Mouse (Mus musculus): Measurements from ENCODE around the gene Cit. TPM values are rescaled to one million over a fixed set of nuclear protein-coding genes. Genes with fewer than 3 reads are reported as not detected.

Cit gene
- total RNA-seq, 1 experiment: 43.4 TPM

DNA sequence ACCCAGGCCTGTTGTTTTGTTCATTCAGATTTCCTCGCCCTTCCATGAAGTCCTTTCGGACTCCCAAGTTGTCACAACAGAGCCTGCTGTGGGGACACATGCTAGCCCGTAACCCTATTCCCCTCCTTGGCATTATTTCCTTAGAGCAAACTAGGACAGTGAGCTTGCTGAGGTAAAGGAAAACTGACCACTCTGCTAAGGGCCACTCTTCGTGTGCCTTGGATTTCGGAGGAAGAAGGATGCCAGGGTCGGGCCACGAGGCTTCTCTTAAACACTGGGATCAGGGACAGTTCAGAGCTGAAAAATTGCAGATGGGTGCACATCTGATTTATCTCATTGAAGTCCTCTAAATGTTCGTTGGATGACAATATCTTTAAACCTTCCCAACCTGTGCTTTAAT is 200.5 kb downstream of the Cit start:
- DNase-seq (ENCODE audit: low read depth, low spot score): no peak

DNA sequence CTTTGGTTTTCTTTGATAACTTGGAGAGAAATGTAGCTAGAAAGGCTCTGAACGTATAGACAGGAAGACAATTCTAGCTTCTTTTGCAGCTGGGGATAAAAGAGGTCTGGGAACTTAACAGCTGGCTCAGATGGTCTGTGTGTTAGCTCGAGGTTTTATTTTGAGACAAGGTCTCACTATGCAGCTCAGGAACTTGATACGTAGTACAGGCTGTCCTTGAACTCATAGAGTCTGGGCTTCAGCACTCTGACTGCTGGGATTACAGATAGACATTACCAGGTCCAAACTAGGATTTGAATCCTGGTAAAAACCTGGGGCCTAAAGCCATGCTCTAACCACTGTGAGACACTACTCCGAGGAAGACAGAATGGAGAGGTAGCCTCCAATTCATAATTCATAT is 201.2 kb downstream of the Cit start:
- DNase-seq (ENCODE audit: low read depth, low spot score): no peak
- H3K36me3 ChIP-seq (ENCODE audit: control insufficient read depth, insufficient read depth, low read length, poor library complexity, severe bottlenecking): no peaks in the 10 kb centered on the region; the same call in 1 of the 2 replicates
- no peaks in the 10 kb centered on the region for H3K9me3 ChIP-seq (ENCODE audit: control insufficient read depth, insufficient read depth, low read depth, low read length)
- in situ Hi-C loops (cut with MboI; ENCODE audit: low sequenced_read_pairs in 2 of 2, unreplicated experiment in 2 of 2): no loop called here
- no peaks in the 10 kb centered on the region for H3K4me1 ChIP-seq (ENCODE audit: control insufficient read depth in 2 of 2, insufficient read depth in 2 of 2, low read length in 2 of 2, poor library complexity in 1 of 2)
- TF ChIP-seq MAFK (IDR thresholded peaks at IDR 0.05; ENCODE audit: insufficient read depth, low read depth, low read length) (no peak), ZNF384 (IDR thresholded peaks at IDR 0.05; ENCODE audit: low read depth, low read length) (no peak), HCFC1 (IDR thresholded peaks at IDR 0.05; ENCODE audit: borderline replicate concordance, insufficient read depth, low read length) (no peak), CHD2 (IDR thresholded peaks at IDR 0.05; ENCODE audit: low read depth, low read length) (no peak), ZC3H11A (IDR thresholded peaks at IDR 0.05; ENCODE audit: borderline replicate concordance, low read depth, low read length) (no peak)
- no peak overlapping the region for H3K27ac ChIP-seq (ENCODE audit: insufficient read depth, low read depth, low read length, poor library complexity, severe bottlenecking)
- H3K9ac ChIP-seq (ENCODE audit: insufficient read depth, low read depth, low read length, poor library complexity, severe bottlenecking): no peak overlapping the region
- H3K4me3 ChIP-seq (ENCODE audit: insufficient read depth in 1 of 2, low read depth in 1 of 2, low read length in 2 of 2, poor library complexity in 1 of 2, severe bottlenecking in 1 of 2): no peak overlapping the region

More for the DNA sequence above, 200.5 kb downstream of the Cit start:
- TF ChIP-seq MAFK (IDR thresholded peaks at IDR 0.05; ENCODE audit: insufficient read depth, low read depth, low read length): no peak
- TF ChIP-seq HCFC1 (IDR thresholded peaks at IDR 0.05; ENCODE audit: borderline replicate concordance, insufficient read depth, low read length): no peak
- no peak for TF ChIP-seq ZC3H11A (IDR thresholded peaks at IDR 0.05; ENCODE audit: borderline replicate concordance, low read depth, low read length)
- TF ChIP-seq CHD2 (IDR thresholded peaks at IDR 0.05; ENCODE audit: low read depth, low read length): no peak
- H3K27ac ChIP-seq (ENCODE audit: insufficient read depth, low read depth, low read length, poor library complexity, severe bottlenecking): no peak overlapping the region
- H3K4me3 ChIP-seq (ENCODE audit: insufficient read depth in 1 of 2, low read depth in 1 of 2, low read length in 2 of 2, poor library complexity in 1 of 2, severe bottlenecking in 1 of 2): no peak overlapping the region
- 0 out of 4 replicates have a peak, but pooled peaks cover 2 to 3% of the 10 kb centered on the region in 2 experiments for H3K4me1 ChIP-seq (ENCODE audit: control insufficient read depth in 2 of 2, insufficient read depth in 2 of 2, low read length in 2 of 2, poor library complexity in 1 of 2)
- no peak overlapping the region for H3K9ac ChIP-seq (ENCODE audit: insufficient read depth, low read depth, low read length, poor library complexity, severe bottlenecking)
- in situ Hi-C loops (cut with MboI; ENCODE audit: low sequenced_read_pairs in 2 of 2, unreplicated experiment in 2 of 2): no loop called here
- H3K36me3 ChIP-seq (ENCODE audit: control insufficient read depth, insufficient read depth, low read length, poor library complexity, severe bottlenecking): no peaks in the 10 kb centered on the region; the same call in 1 of the 2 replicates
- H3K9me3 ChIP-seq (ENCODE audit: control insufficient read depth, insufficient read depth, low read depth, low read length): no peaks in the 10 kb centered on the region

DNA sequence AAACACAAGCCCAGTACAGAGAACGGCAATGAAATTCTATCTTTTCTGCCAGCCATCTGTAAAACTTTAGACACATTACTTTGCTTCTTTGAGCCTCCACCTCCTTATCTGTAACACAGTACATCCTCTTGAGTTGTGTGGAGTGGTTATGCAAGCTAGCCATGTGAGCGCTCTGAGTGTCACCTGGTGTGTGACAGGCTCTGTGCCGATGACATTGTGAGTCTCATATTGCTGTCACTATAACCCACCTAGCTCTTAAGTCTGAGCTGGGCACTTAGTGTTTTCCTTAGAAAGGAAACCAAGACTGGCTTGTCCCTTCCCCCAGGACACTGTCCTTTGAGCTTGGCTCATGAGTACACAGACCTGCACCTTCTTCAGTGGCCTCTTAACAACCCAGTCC is 203.2 kb downstream of the Cit start:
- DNase-seq (ENCODE audit: low read depth, low spot score): no peak
- Histone ChIP-seq H3K9me3 (ENCODE audit: control insufficient read depth, insufficient read depth, low read depth, low read length) (no peaks in the 10 kb centered on the region), H3K36me3 (ENCODE audit: control insufficient read depth, insufficient read depth, low read length, poor library complexity, severe bottlenecking) (no peaks in the 10 kb centered on the region; the same call in 1 of the 2 replicates), H3K4me3 (ENCODE audit: insufficient read depth in 1 of 2, low read depth in 1 of 2, low read length in 2 of 2, poor library complexity in 1 of 2, severe bottlenecking in 1 of 2) (no peak overlapping the region), H3K4me1 (ENCODE audit: control insufficient read depth in 2 of 2, insufficient read depth in 2 of 2, low read length in 2 of 2, poor library complexity in 1 of 2) (peaks cover 2 to 6% of the 10 kb centered on the region in 2 experiments; a peak in 3 of 4 replicates), H3K9ac (ENCODE audit: insufficient read depth, low read depth, low read length, poor library complexity, severe bottlenecking) (no peak overlapping the region), H3K27ac (ENCODE audit: insufficient read depth, low read depth, low read length, poor library complexity, severe bottlenecking) (no peak overlapping the region)
- no peak for TF ChIP-seq HCFC1 (IDR thresholded peaks at IDR 0.05; ENCODE audit: borderline replicate concordance, insufficient read depth, low read length)
- TF ChIP-seq ZC3H11A (IDR thresholded peaks at IDR 0.05; ENCODE audit: borderline replicate concordance, low read depth, low read length): no peak
- TF ChIP-seq CHD2 (IDR thresholded peaks at IDR 0.05; ENCODE audit: low read depth, low read length): no peak
- TF ChIP-seq MAFK (IDR thresholded peaks at IDR 0.05; ENCODE audit: insufficient read depth, low read depth, low read length): no peak
- no peak for TF ChIP-seq ZNF384 (IDR thresholded peaks at IDR 0.05; ENCODE audit: low read depth, low read length)
- in situ Hi-C loops (cut with MboI; ENCODE audit: low sequenced_read_pairs in 2 of 2, unreplicated experiment in 2 of 2): no loop called here

DNA sequence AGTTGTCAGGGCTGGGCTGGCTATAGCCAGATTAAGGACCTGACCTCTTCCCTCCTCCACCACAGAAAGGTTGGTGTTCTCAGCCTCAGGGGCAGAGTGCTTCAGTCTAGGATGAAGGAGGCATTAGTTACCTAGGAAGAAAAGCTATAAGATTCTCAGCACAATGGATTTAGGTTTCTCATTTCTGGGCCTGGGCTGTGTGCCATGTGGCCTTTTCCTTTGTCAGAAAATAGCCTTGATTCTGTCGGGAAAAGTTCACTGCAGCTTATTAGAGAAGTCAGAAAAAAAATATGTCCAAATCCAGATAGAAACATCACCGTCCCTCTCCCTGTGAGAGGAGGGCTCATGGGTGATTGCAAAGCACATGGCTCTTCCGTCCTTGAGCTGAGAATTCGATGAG is 204.7 kb downstream of the Cit start:
- in situ Hi-C loops (cut with MboI; ENCODE audit: low sequenced_read_pairs in 2 of 2, unreplicated experiment in 2 of 2): no loop called here
- no peaks in the 10 kb centered on the region for H3K9me3 ChIP-seq (ENCODE audit: control insufficient read depth, insufficient read depth, low read depth, low read length)
- no peaks in the 10 kb centered on the region; the same call in 1 of the 2 replicates for H3K36me3 ChIP-seq (ENCODE audit: control insufficient read depth, insufficient read depth, low read length, poor library complexity, severe bottlenecking)
- DNase-seq (ENCODE audit: low read depth, low spot score): no peak
- H3K27ac ChIP-seq (ENCODE audit: insufficient read depth, low read depth, low read length, poor library complexity, severe bottlenecking): no peak overlapping the region
- H3K4me3 ChIP-seq (ENCODE audit: insufficient read depth in 1 of 2, low read depth in 1 of 2, low read length in 2 of 2, poor library complexity in 1 of 2, severe bottlenecking in 1 of 2): no peak overlapping the region
- peaks cover 2 to 6% of the 10 kb centered on the region in 2 experiments; a peak in 3 of 4 replicates for H3K4me1 ChIP-seq (ENCODE audit: control insufficient read depth in 2 of 2, insufficient read depth in 2 of 2, low read length in 2 of 2, poor library complexity in 1 of 2)
- H3K9ac ChIP-seq (ENCODE audit: insufficient read depth, low read depth, low read length, poor library complexity, severe bottlenecking): no peak overlapping the region
- TF ChIP-seq ZNF384 (IDR thresholded peaks at IDR 0.05; ENCODE audit: low read depth, low read length): no peak
- no peak for TF ChIP-seq ZC3H11A (IDR thresholded peaks at IDR 0.05; ENCODE audit: borderline replicate concordance, low read depth, low read length)
- no peak for TF ChIP-seq CHD2 (IDR thresholded peaks at IDR 0.05; ENCODE audit: low read depth, low read length)
- TF ChIP-seq MAFK (IDR thresholded peaks at IDR 0.05; ENCODE audit: insufficient read depth, low read depth, low read length): no peak
- no peak for TF ChIP-seq HCFC1 (IDR thresholded peaks at IDR 0.05; ENCODE audit: borderline replicate concordance, insufficient read depth, low read length)

DNA sequence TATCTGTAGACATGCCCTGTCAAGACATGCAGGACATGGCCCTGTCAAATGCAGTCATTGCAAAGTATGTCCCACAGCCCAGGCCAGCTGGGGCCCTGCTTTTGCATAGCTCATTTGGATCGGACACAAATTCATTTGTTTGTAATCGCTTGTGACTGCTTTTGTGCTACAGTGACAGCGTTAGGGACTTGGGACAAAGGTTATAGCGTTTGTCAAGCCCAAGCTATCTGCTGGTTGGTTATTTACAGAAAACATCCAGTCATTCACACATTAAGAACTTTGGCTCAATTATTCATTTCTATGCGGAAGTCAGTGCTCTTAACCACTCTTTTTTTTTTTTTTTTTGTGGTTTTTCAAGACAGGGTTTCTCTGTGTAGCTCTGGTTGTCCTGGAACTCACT is 207.1 kb downstream of the Cit start:
- Histone ChIP-seq H3K9ac (ENCODE audit: insufficient read depth, low read depth, low read length, poor library complexity, severe bottlenecking) (no peak overlapping the region), H3K36me3 (ENCODE audit: control insufficient read depth, insufficient read depth, low read length, poor library complexity, severe bottlenecking) (no peaks in the 10 kb centered on the region; the same call in 1 of the 2 replicates), H3K27ac (ENCODE audit: insufficient read depth, low read depth, low read length, poor library complexity, severe bottlenecking) (no peak overlapping the region), H3K9me3 (ENCODE audit: control insufficient read depth, insufficient read depth, low read depth, low read length) (no peaks in the 10 kb centered on the region), H3K4me1 (ENCODE audit: control insufficient read depth in 2 of 2, insufficient read depth in 2 of 2, low read length in 2 of 2, poor library complexity in 1 of 2) (peaks cover 2 to 6% of the 10 kb centered on the region in 2 experiments; a peak in 3 of 4 replicates), H3K4me3 (ENCODE audit: insufficient read depth in 1 of 2, low read depth in 1 of 2, low read length in 2 of 2, poor library complexity in 1 of 2, severe bottlenecking in 1 of 2) (no peak overlapping the region)
- DNase-seq (ENCODE audit: low read depth, low spot score): no peak
- in situ Hi-C loops (cut with MboI; ENCODE audit: low sequenced_read_pairs in 2 of 2, unreplicated experiment in 2 of 2): no loop called here
- no peak for TF ChIP-seq ZNF384 (IDR thresholded peaks at IDR 0.05; ENCODE audit: low read depth, low read length)
- TF ChIP-seq ZC3H11A (IDR thresholded peaks at IDR 0.05; ENCODE audit: borderline replicate concordance, low read depth, low read length): no peak
- no peak for TF ChIP-seq MAFK (IDR thresholded peaks at IDR 0.05; ENCODE audit: insufficient read depth, low read depth, low read length)
- TF ChIP-seq HCFC1 (IDR thresholded peaks at IDR 0.05; ENCODE audit: borderline replicate concordance, insufficient read depth, low read length): no peak
- no peak for TF ChIP-seq CHD2 (IDR thresholded peaks at IDR 0.05; ENCODE audit: low read depth, low read length)

Data from ES-E14 (cell line).